Mouse (Mus musculus): ENCODE data around the gene Unc5a.

GRCm38 (mm10) chr13:54926654-54927053 lies 22.6 kb upstream of the Unc5a start:
- peak; percentile 53; the same call in 1 of the 2 replicates for TF ChIP-seq CTCF (IDR thresholded peaks at IDR 0.05; ENCODE audit: borderline replicate concordance, insufficient read depth, low read depth, low read length)
- no peak for TF ChIP-seq POLR2A (IDR thresholded peaks at IDR 0.05; ENCODE audit: borderline replicate concordance, insufficient read depth, low read length)
